Mouse (Mus musculus): ENCODE results near the gene Tmem262. TPM values are rescaled to one million over a fixed set of nuclear protein-coding genes. Genes with fewer than 3 reads are reported as not detected.

Gene Tmem262
- polyA plus RNA-seq, 1 experiment = 0.13 TPM

DNA sequence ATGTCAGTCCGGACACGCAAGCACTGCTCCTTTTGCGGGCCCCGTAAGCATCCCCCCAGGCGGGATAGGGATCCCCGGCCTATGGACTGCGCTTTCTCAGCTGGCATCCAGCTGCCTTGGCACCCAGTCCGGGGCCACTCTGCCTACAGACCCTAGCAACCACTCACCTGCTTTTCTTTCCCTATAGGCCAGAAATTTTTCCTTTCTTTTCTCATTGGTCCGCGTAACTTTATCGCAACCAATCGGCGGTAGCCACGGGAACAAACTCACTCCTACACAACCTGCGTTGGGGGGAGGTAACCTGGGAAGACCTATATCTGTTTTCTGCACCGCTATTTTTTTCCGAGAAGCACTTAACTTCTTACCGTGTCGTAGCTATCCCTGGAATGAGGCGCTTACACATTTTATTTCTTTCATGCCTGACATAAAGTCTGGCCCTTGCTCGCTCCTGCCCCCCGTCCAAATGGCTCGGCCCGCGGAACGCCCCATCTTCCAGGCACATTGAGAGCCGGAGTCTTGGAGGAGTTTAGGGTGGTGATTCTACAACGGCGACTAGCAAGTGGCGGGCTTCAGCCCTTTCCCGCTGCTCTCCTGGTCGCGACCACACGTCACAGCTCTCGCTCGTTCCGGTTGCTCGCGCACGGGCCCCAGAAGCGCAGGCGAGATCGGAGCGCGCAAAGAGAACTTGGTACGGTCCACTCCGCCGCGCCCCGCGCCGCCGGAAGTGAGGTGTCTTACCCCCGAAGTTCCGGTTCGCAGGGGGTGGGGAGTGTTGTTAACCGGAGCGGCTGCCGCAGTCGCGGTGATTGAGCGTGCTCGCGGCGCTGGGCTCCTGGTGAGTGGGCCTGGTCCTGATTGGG lies 33.3 kb upstream of the Tmem262 start, which contains the start of gene Syvn1:
Gene Syvn1 (plus strand): TSS at position 283 of the 860 bp plus-strand sequence.
- peak within 1 kb of the TSS; percentile 95 for H3K4me2 ChIP-seq (ENCODE audit: low read depth)
- peaks cover 16% of the 10 kb centered on the region for H3K79me2 ChIP-seq (ENCODE audit: control insufficient read depth, insufficient read depth)
- peak; percentile 3 for TF ChIP-seq E2F4 (IDR thresholded peaks at IDR 0.05; ENCODE audit: insufficient read depth)
- no peak for TF ChIP-seq SRF (IDR thresholded peaks at IDR 0.05; ENCODE audit: control insufficient read depth, insufficient read length, low read depth)
- peak; percentile 79 for TF ChIP-seq POLR2AphosphoS2 (IDR thresholded peaks at IDR 0.05; ENCODE audit: insufficient read length, low read depth)
- no peak for TF ChIP-seq TCF3 (IDR thresholded peaks at IDR 0.05; ENCODE audit: insufficient read length, low read depth)
- TF ChIP-seq USF1 (IDR thresholded peaks at IDR 0.05; ENCODE audit: low read depth) = no peak
- no peak for TF ChIP-seq TCF12 (IDR thresholded peaks at IDR 0.05; ENCODE audit: insufficient read depth, poor library complexity, severe bottlenecking)
- no peak for TF ChIP-seq REST (IDR thresholded peaks at IDR 0.05; ENCODE audit: insufficient read depth, insufficient read length)
- TF ChIP-seq MAX (IDR thresholded peaks at IDR 0.05; ENCODE audit: low read depth) = no peak
- peak in 1 of 3 experiments; percentile 33 for TF ChIP-seq MYOG (IDR thresholded peaks at IDR 0.05; ENCODE audit: control insufficient read depth in 1 of 3, insufficient read depth in 1 of 3, insufficient read length in 2 of 3, low read depth in 2 of 3)
- no peak for TF ChIP-seq CEBPB (IDR thresholded peaks at IDR 0.05; ENCODE audit: insufficient read depth, poor library complexity, severe bottlenecking)
- peak in 1 of 3 experiments; percentile 11 for TF ChIP-seq MYOD1 (IDR thresholded peaks at IDR 0.05; ENCODE audit: control insufficient read depth in 1 of 3, insufficient read length in 2 of 3, low read depth in 2 of 3)
- peak; percentile 93 for TF ChIP-seq POLR2A (IDR thresholded peaks at IDR 0.05; ENCODE audit: insufficient read length, low read depth)
- H3K27me3 ChIP-seq (ENCODE audit: control insufficient read depth, insufficient read depth, insufficient read length) = no peaks in the 10 kb centered on the region
- H3K36me3 ChIP-seq (ENCODE audit: control insufficient read depth, insufficient read depth) = peaks cover 13% of the 10 kb centered on the region
- H3ac ChIP-seq (ENCODE audit: control insufficient read depth, insufficient read length) = peak within 1 kb of the TSS; percentile 46
- H3K4me3 ChIP-seq = peak within 1 kb of the TSS; percentile 94

DNA sequence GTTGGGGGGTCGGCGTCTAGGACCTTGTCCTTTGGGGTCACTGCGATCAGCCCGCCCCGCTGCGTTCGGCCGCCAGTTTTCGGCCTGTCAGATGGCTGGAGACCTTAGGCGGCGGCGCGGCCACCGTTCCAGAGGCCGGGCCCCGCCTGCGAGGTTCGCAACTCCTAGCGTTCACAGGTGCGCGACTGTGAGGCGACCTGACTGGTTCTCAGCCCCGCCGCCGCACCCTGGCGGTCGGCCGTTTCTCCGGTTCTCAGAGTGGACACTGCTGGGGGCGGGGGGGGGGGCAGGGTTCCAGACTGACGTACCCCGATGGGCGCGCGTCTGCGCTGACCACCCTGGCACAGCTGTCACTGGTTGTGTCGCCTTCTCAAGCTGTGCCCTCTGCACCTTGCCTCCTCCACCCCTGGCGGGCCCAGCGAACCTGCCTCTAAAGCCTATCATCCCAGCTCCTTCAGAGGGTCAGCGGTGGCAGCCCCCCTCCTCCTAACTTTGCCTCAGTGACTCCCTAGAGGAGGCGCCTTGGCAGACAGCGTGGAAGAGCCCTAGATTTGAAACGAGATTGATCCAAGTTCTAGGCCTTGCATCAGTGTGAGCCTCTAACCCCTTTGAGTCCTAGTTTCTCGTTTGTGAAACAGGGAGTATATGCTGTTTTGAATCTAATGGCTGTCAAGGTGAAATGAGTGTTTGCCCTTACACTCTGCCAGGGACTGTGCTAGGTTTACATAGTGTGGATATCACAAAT lies 32.5 kb upstream of the Tmem262 start:
- TF ChIP-seq POLR2A (IDR thresholded peaks at IDR 0.05; ENCODE audit: insufficient read length, low read depth) = no peak
- peak in 2 of 3 experiments; percentile 41 to 73 for TF ChIP-seq MYOD1 (IDR thresholded peaks at IDR 0.05; ENCODE audit: control insufficient read depth in 1 of 3, insufficient read length in 2 of 3, low read depth in 2 of 3)
- TF ChIP-seq CEBPB (IDR thresholded peaks at IDR 0.05; ENCODE audit: insufficient read depth, poor library complexity, severe bottlenecking) = no peak
- TF ChIP-seq REST (IDR thresholded peaks at IDR 0.05; ENCODE audit: insufficient read depth, insufficient read length) = no peak
- TF ChIP-seq SRF (IDR thresholded peaks at IDR 0.05; ENCODE audit: control insufficient read depth, insufficient read length, low read depth) = no peak
- TF ChIP-seq TCF3 (IDR thresholded peaks at IDR 0.05; ENCODE audit: insufficient read length, low read depth) = no peak
- peak; percentile 81 for TF ChIP-seq POLR2AphosphoS2 (IDR thresholded peaks at IDR 0.05; ENCODE audit: insufficient read length, low read depth)
- no peak for TF ChIP-seq E2F4 (IDR thresholded peaks at IDR 0.05; ENCODE audit: insufficient read depth)
- TF ChIP-seq MYOG (IDR thresholded peaks at IDR 0.05; ENCODE audit: control insufficient read depth in 1 of 3, insufficient read depth in 1 of 3, insufficient read length in 2 of 3, low read depth in 2 of 3) = peak in 2 of 3 experiments; percentile 48 to 73
- no peak for TF ChIP-seq MAX (IDR thresholded peaks at IDR 0.05; ENCODE audit: low read depth)
- TF ChIP-seq TCF12 (IDR thresholded peaks at IDR 0.05; ENCODE audit: insufficient read depth, poor library complexity, severe bottlenecking) = no peak
- TF ChIP-seq USF1 (IDR thresholded peaks at IDR 0.05; ENCODE audit: low read depth) = no peak
- peaks cover 16% of the 10 kb centered on the region for H3K79me2 ChIP-seq (ENCODE audit: control insufficient read depth, insufficient read depth)
- peak overlapping the region; percentile 46 for H3ac ChIP-seq (ENCODE audit: control insufficient read depth, insufficient read length)
- H3K27me3 ChIP-seq (ENCODE audit: control insufficient read depth, insufficient read depth, insufficient read length) = no peaks in the 10 kb centered on the region
- H3K4me2 ChIP-seq (ENCODE audit: low read depth) = peak overlapping the region; percentile 95
- peak overlapping the region; percentile 94 for H3K4me3 ChIP-seq
- H3K36me3 ChIP-seq (ENCODE audit: control insufficient read depth, insufficient read depth) = peaks cover 14% of the 10 kb centered on the region

DNA sequence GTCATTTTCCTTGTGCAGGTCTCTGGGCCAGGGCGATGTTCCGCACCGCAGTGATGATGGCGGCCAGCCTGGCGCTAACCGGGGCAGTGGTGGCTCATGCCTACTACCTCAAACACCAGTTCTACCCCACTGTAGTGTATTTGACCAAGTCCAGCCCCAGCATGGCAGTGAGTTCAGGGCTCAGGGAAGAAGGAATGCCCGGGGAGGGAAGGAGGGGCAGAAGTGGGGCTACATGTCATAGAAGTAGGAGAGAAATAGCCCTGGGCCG lies 32.0 kb upstream of the Tmem262 start:
- H3ac ChIP-seq (ENCODE audit: control insufficient read depth, insufficient read length) = peak overlapping the region; percentile 46
- peak overlapping the region; percentile 95 for H3K4me2 ChIP-seq (ENCODE audit: low read depth)
- no peaks in the 10 kb centered on the region for H3K27me3 ChIP-seq (ENCODE audit: control insufficient read depth, insufficient read depth, insufficient read length)
- H3K79me2 ChIP-seq (ENCODE audit: control insufficient read depth, insufficient read depth) = peaks cover 16% of the 10 kb centered on the region
- peaks cover 17% of the 10 kb centered on the region for H3K36me3 ChIP-seq (ENCODE audit: control insufficient read depth, insufficient read depth)
- TF ChIP-seq POLR2AphosphoS2 (IDR thresholded peaks at IDR 0.05; ENCODE audit: insufficient read length, low read depth) = peak; percentile 39
- no peak for TF ChIP-seq USF1 (IDR thresholded peaks at IDR 0.05; ENCODE audit: low read depth)
- no peak for TF ChIP-seq MYOG (IDR thresholded peaks at IDR 0.05; ENCODE audit: control insufficient read depth in 1 of 3, insufficient read depth in 1 of 3, insufficient read length in 2 of 3, low read depth in 2 of 3)
- TF ChIP-seq SRF (IDR thresholded peaks at IDR 0.05; ENCODE audit: control insufficient read depth, insufficient read length, low read depth) = no peak
- no peak for TF ChIP-seq TCF3 (IDR thresholded peaks at IDR 0.05; ENCODE audit: insufficient read length, low read depth)
- peak overlapping the region; percentile 94 for H3K4me3 ChIP-seq

DNA sequence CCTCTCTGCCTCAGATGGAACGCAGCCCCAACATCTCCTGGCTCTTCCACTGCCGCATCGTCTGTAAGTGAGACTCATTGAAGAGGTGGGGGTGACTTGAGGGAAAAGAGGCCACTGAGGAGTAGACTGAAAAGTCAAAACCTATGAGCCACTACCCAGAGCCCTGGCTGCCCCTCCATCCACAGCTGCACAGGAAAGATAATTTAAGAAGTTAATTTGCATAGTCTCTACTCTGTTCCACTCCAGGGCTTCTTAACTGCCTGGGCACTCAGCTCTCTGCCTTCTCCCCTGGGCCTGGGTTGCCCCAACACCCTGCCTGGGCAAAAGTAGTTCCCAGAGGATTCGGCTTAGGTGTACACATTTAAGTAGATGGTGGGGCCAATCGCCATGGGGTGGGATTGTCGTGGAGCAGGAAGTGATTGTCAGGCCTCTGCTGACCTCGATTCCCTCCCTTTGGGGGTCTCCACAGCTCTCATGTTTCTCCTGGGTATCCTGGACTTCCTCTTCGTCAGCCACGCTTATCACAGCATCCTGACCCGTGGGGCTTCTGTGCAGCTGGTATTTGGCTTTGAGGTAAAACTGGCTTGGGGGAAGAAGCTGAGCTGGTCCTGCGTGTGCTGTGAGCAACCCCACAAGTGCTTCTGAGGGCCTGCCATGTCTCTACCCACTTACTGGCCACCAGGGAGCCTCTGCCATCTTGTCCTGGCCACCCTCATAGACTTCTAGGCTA lies 31.0 kb upstream of the Tmem262 start:
- TF ChIP-seq POLR2A (IDR thresholded peaks at IDR 0.05; ENCODE audit: insufficient read length, low read depth) = peak; percentile 8
- TF ChIP-seq MYOD1 (IDR thresholded peaks at IDR 0.05; ENCODE audit: control insufficient read depth in 1 of 3, insufficient read length in 2 of 3, low read depth in 2 of 3) = no peak
- Histone ChIP-seq H3K4me2 (ENCODE audit: low read depth) (no peak overlapping the region), H3K4me3 (peak overlapping the region; percentile 94), H3K27me3 (ENCODE audit: control insufficient read depth, insufficient read depth, insufficient read length) (no peaks in the 10 kb centered on the region), H3K79me2 (ENCODE audit: control insufficient read depth, insufficient read depth) (peaks cover 16% of the 10 kb centered on the region), H3K36me3 (ENCODE audit: control insufficient read depth, insufficient read depth) (peaks cover 23% of the 10 kb centered on the region), H3ac (ENCODE audit: control insufficient read depth, insufficient read length) (no peak overlapping the region)

All from myocyte (in vitro differentiated cells).